Mouse (Mus musculus) limb, embryonic 15.5 days (tissue): Measurements from ENCODE around the gene Xpnpep2. TPM values are rescaled to one million over a fixed set of nuclear protein-coding genes. Genes with fewer than 3 reads are reported as not detected.

Source experiments
- ATAC-seq: fragments of 200-750 bp; cut with Nextera tagmentation; 2 replicates; pipeline ENCODE4 v1.8.0; 2017; ENCODE audit warnings: low read depth, moderate TSS enrichment; ENCODE audit not compliant: insufficient number of reproducible peaks, low FRiP score, low TSS enrichment
- H3K27ac ChIP-seq: fragments of 300-500 bp; sonication (generic); 2 replicates; pipeline ENCODE4 v1.5.1; 2015; ENCODE audit warnings: moderate library complexity, mild to moderate bottlenecking, inconsistent platforms
- H3K27me3 ChIP-seq: fragments of 300-500 bp; sonication (generic); 2 replicates; pipeline ENCODE4 v1.6.1; 2015; ENCODE audit warnings: inconsistent platforms
- H3K36me3 ChIP-seq: fragments of 300-500 bp; sonication (generic); 2 replicates; pipeline ENCODE4 v1.6.1; 2015; ENCODE audit warnings: inconsistent platforms
- H3K4me1 ChIP-seq: fragments of 300-500 bp; sonication (generic); 2 replicates; pipeline ENCODE4 v1.6.1; 2015; ENCODE audit warnings: inconsistent platforms
- H3K4me2 ChIP-seq: fragments of 300-500 bp; sonication (generic); 2 replicates; pipeline ENCODE4 v1.6.1; 2015; ENCODE audit warnings: mild to moderate bottlenecking, inconsistent platforms
- H3K4me3 ChIP-seq: fragments of 300-500 bp; sonication (generic); 2 replicates; pipeline ENCODE4 v1.5.1; 2015; ENCODE audit warnings: mild to moderate bottlenecking, inconsistent platforms
- H3K9ac ChIP-seq: fragments of 300-500 bp; sonication (generic); 2 replicates; pipeline ENCODE4 v1.6.1; 2015; ENCODE audit warnings: inconsistent platforms
- H3K9me3 ChIP-seq: fragments of 300-500 bp; sonication (generic); 2 replicates; pipeline ENCODE4 v1.6.1; 2016; ENCODE audit warnings: inconsistent platforms
- WGBS: fragments of 180-500 bp; shearing (Covaris S2); methylation state at CpG from one replicate; pipeline ENCODE4 v1.1.7; 2015; 5-methylcytosine and 5-hydroxymethylcytosine counted together
- polyA plus RNA-seq: library from polyadenylated mRNA; unstranded; fragments of >200 nt; fragmentation: Nextera tagmentation; extraction: Ambion mirVana; gene quantifications from 2 replicates; pipeline ENCODE4 v1.2.1, GENCODE M21; 2015

The Xpnpep2 gene
- polyA plus RNA-seq, 1 experiment from 2014 or later = 5.7 TPM

- H3K27me3 ChIP-seq = no peaks in the 10 kb centered on the region
- no peak overlapping the region for H3K9ac ChIP-seq
- H3K36me3 ChIP-seq = no peaks in the 10 kb centered on the region
- no peak for ATAC-seq
- 73% methylated on average over 4 of the region's 4 CpGs for WGBS
- H3K4me3 ChIP-seq = no peak overlapping the region
- no peaks in the 10 kb centered on the region for H3K9me3 ChIP-seq
- H3K4me2 ChIP-seq = no peak overlapping the region
- H3K4me1 ChIP-seq = no peaks in the 10 kb centered on the region
- no peak overlapping the region for H3K27ac ChIP-seq
These were observed 13.9 kb upstream of the Xpnpep2 start for GRCm38 (mm10) chrX:48094658-48095057.

GRCm38 (mm10) chrX:48096580-48096979 is 11.9 kb upstream of the Xpnpep2 start:
- H3K4me2 ChIP-seq = no peak overlapping the region
- H3K36me3 ChIP-seq = no peaks in the 10 kb centered on the region
- H3K4me3 ChIP-seq = no peak overlapping the region
- ATAC-seq = no peak
- WGBS = 52% methylated on average over 8 of the region's 8 CpGs
- H3K9ac ChIP-seq = no peak overlapping the region
- H3K27me3 ChIP-seq = no peaks in the 10 kb centered on the region
- no peaks in the 10 kb centered on the region for H3K9me3 ChIP-seq
- H3K4me1 ChIP-seq = no peaks in the 10 kb centered on the region
- H3K27ac ChIP-seq = no peak overlapping the region

- no peaks in the 10 kb centered on the region for H3K36me3 ChIP-seq
- no peak overlapping the region for H3K9ac ChIP-seq
- no peaks in the 10 kb centered on the region for H3K4me1 ChIP-seq
- no peak overlapping the region for H3K27ac ChIP-seq
- no peaks in the 10 kb centered on the region for H3K27me3 ChIP-seq
- H3K4me2 ChIP-seq = no peak overlapping the region
- no peak overlapping the region for H3K4me3 ChIP-seq
- ATAC-seq = no peak
- H3K9me3 ChIP-seq = no peaks in the 10 kb centered on the region
- WGBS = 74% methylated on average over 9 of the region's 9 CpGs
These were observed 9.9 kb upstream of the Xpnpep2 start for GRCm38 (mm10) chrX:48098470-48099129.

GRCm38 (mm10) chrX:48099871-48100270 is 8.7 kb upstream of the Xpnpep2 start:
- no peak overlapping the region for H3K9ac ChIP-seq
- H3K27me3 ChIP-seq = no peaks in the 10 kb centered on the region
- no peak overlapping the region for H3K27ac ChIP-seq
- no peaks in the 10 kb centered on the region for H3K4me1 ChIP-seq
- no peak overlapping the region for H3K4me2 ChIP-seq
- ATAC-seq = no peak
- H3K36me3 ChIP-seq = no peaks in the 10 kb centered on the region
- H3K4me3 ChIP-seq = no peak overlapping the region
- 29% methylated on average over 1 of the region's 1 CpGs for WGBS
- H3K9me3 ChIP-seq = no peaks in the 10 kb centered on the region

- Histone ChIP-seq H3K9ac (no peak overlapping the region), H3K36me3 (no peaks in the 10 kb centered on the region), H3K4me3 (no peak overlapping the region), H3K4me2 (no peak overlapping the region), H3K4me1 (no peaks in the 10 kb centered on the region), H3K27me3 (no peaks in the 10 kb centered on the region), H3K9me3 (no peaks in the 10 kb centered on the region), H3K27ac (no peak overlapping the region)
- no peak for ATAC-seq
- 82% methylated on average over 3 of the region's 3 CpGs for WGBS
These were observed 5.3 kb upstream of the Xpnpep2 start for GRCm38 (mm10) chrX:48103256-48103655.

GRCm38 (mm10) chrX:48104736-48105441 is 3.6 kb upstream of the Xpnpep2 start:
- no peaks in the 10 kb centered on the region for H3K36me3 ChIP-seq
- no peak overlapping the region for H3K27ac ChIP-seq
- no peak overlapping the region for H3K4me2 ChIP-seq
- ATAC-seq = no peak
- H3K4me1 ChIP-seq = 0 out of 2 replicates have a peak, but pooled peaks cover 6% of the 10 kb centered on the region
- H3K9ac ChIP-seq = no peak overlapping the region
- no peaks in the 10 kb centered on the region for H3K27me3 ChIP-seq
- H3K9me3 ChIP-seq = no peaks in the 10 kb centered on the region
- WGBS = 78% methylated on average over 7 of the region's 7 CpGs
- H3K4me3 ChIP-seq = no peak overlapping the region

GRCm38 (mm10) chrX:48106226-48106625 is 2.3 kb upstream of the Xpnpep2 start:
- no peak for ATAC-seq
- Histone ChIP-seq H3K4me1 (0 out of 2 replicates have a peak, but pooled peaks cover 6% of the 10 kb centered on the region), H3K36me3 (no peaks in the 10 kb centered on the region), H3K9ac (no peak overlapping the region), H3K27ac (no peak overlapping the region), H3K27me3 (no peaks in the 10 kb centered on the region), H3K9me3 (no peaks in the 10 kb centered on the region), H3K4me2 (no peak overlapping the region), H3K4me3 (no peak overlapping the region)
- 81% methylated on average over 3 of the region's 3 CpGs for WGBS

GRCm38 (mm10) chrX:48109316-48109655 is 761 bp downstream of the Xpnpep2 start:
- H3K36me3 ChIP-seq = no peaks in the 10 kb centered on the region
- H3K27ac ChIP-seq = peak overlapping the region; percentile 83; the same call in 1 of the 2 replicates
- 54% methylated on average over 3 of the region's 3 CpGs for WGBS
- H3K4me3 ChIP-seq = no peak overlapping the region
- no peaks in the 10 kb centered on the region for H3K27me3 ChIP-seq
- no peak for ATAC-seq
- H3K4me1 ChIP-seq = 0 out of 2 replicates have a peak, but pooled peaks cover 6% of the 10 kb centered on the region
- H3K4me2 ChIP-seq = no peak overlapping the region
- no peaks in the 10 kb centered on the region for H3K9me3 ChIP-seq
- no peak overlapping the region for H3K9ac ChIP-seq

- no peak overlapping the region for H3K9ac ChIP-seq
- H3K4me1 ChIP-seq = no peaks in the 10 kb centered on the region
- H3K4me2 ChIP-seq = no peak overlapping the region
- ATAC-seq = no peak
- H3K36me3 ChIP-seq = no peaks in the 10 kb centered on the region
- no peaks in the 10 kb centered on the region for H3K9me3 ChIP-seq
- no peaks in the 10 kb centered on the region for H3K27me3 ChIP-seq
- no peak overlapping the region for H3K27ac ChIP-seq
- no peak overlapping the region for H3K4me3 ChIP-seq
These were observed 10.8 kb downstream of the Xpnpep2 start for GRCm38 (mm10) chrX:48119294-48119693.

GRCm38 (mm10) chrX:48124132-48125071 is 15.9 kb downstream of the Xpnpep2 start:
- WGBS = 27% methylated on average over 17 of the region's 17 CpGs
- ATAC-seq = no peak
- Histone ChIP-seq H3K4me1 (no peaks in the 10 kb centered on the region), H3K27ac (no peak overlapping the region), H3K4me3 (no peak overlapping the region), H3K36me3 (no peaks in the 10 kb centered on the region), H3K27me3 (0 out of 2 replicates have a peak, but pooled peaks cover 7% of the 10 kb centered on the region), H3K9me3 (no peaks in the 10 kb centered on the region), H3K4me2 (0 out of 2 replicates have a peak overlapping the region, but pooled peaks have one; percentile 3), H3K9ac (no peak overlapping the region)

GRCm38 (mm10) chrX:48126903-48127476 is 18.5 kb downstream of the Xpnpep2 start:
- Histone ChIP-seq H3K4me3 (no peak overlapping the region), H3K9me3 (no peaks in the 10 kb centered on the region), H3K9ac (no peak overlapping the region), H3K27me3 (0 out of 2 replicates have a peak, but pooled peaks cover 7% of the 10 kb centered on the region), H3K4me2 (no peak overlapping the region), H3K27ac (no peak overlapping the region), H3K4me1 (no peaks in the 10 kb centered on the region), H3K36me3 (no peaks in the 10 kb centered on the region)
- no peak for ATAC-seq
- WGBS = 52% methylated on average over 6 of the region's 6 CpGs
